Mouse (Mus musculus) heart, postnatal 0 days (tissue): ENCODE measurements around the gene Kazn. TPM values are rescaled to one million over a fixed set of nuclear protein-coding genes. Genes with fewer than 3 reads are reported as not detected.

ENCODE experiments used
- ATAC-seq: fragments of 200-750 bp; cut with Nextera tagmentation; 2 replicates; pipeline ENCODE4 v1.8.0; 2017; ENCODE audit warnings: low read depth, moderate number of reproducible peaks, moderate library complexity; ENCODE audit not compliant: insufficient read depth
- DNase-seq: peaks from one replicate; pipeline ENCODE4 v3.0.0-alpha.2; 2016; ENCODE audit warnings: low spot score
- H3K27ac ChIP-seq: fragments of 300-500 bp; sonication (generic); 2 replicates; pipeline ENCODE4 v1.5.1; 2014; ENCODE audit warnings: low read depth, mild to moderate bottlenecking
- H3K27me3 ChIP-seq: fragments of 300-500 bp; sonication (generic); 2 replicates; pipeline ENCODE4 v1.6.1; 2014; ENCODE audit warnings: low read length, mixed read lengths; ENCODE audit not compliant: control insufficient read depth, insufficient read depth
- H3K36me3 ChIP-seq: fragments of 300-500 bp; sonication (generic); replicated peaks from 2 replicates; pipeline ENCODE4 v1.6.1; 2014; ENCODE audit warnings: low read length, mixed read lengths; ENCODE audit not compliant: control insufficient read depth, insufficient read depth
- H3K4me1 ChIP-seq: fragments of 300-500 bp; sonication (generic); 2 replicates; pipeline ENCODE4 v1.6.1; 2014; ENCODE audit warnings: antibody characterized with exemption; ENCODE audit not compliant: control insufficient read depth, insufficient read depth
- H3K4me2 ChIP-seq: fragments of 300-500 bp; sonication (generic); 2 replicates; pipeline ENCODE4 v1.6.1; 2014; ENCODE audit warnings: low read depth, mild to moderate bottlenecking, low read length, moderate library complexity
- H3K4me3 ChIP-seq: fragments of 300-500 bp; sonication (generic); 2 replicates; pipeline ENCODE4 v1.5.1; 2014; ENCODE audit warnings: low read depth, low read length
- H3K9ac ChIP-seq: fragments of 300-500 bp; sonication (generic); replicated peaks from 2 replicates; pipeline ENCODE4 v1.6.1; 2014; ENCODE audit warnings: low read depth, low read length, mixed read lengths
- H3K9me3 ChIP-seq: fragments of 300-500 bp; sonication (generic); replicated peaks from 2 replicates; pipeline ENCODE4 v1.6.1; 2016; ENCODE audit warnings: low read length; ENCODE audit not compliant: control insufficient read depth
- CTCF ChIP-seq: IDR thresholded peaks from 2 replicates; pipeline ENCODE4 v1.5.1; 2016; ENCODE audit warnings: antibody characterized with exemption, control low read depth, low read depth
- EP300 ChIP-seq: IDR thresholded peaks from 2 replicates; pipeline ENCODE4 v1.6.1; 2016; ENCODE audit warnings: antibody characterized with exemption, low read depth
- WGBS: fragments of 180-500 bp; shearing (Covaris S2); extraction: QIAGEN DNeasy Blood & Tissue Kit; methylation state at CpG from one replicate; pipeline ENCODE4 v1.1.7; 2014; 5-methylcytosine and 5-hydroxymethylcytosine counted together
- polyA plus RNA-seq: library from polyadenylated mRNA; unstranded; fragments of >200 nt; fragmentation: Nextera tagmentation; extraction: Ambion mirVana; gene quantifications from 2 replicates; pipeline ENCODE4 v1.2.1, GENCODE M21; 2015
- total RNA-seq: library from RNA; depleted of rRNA; stranded (reverse); fragments of >200 nt; gene quantifications from 2 replicates; pipeline ENCODE4 v1.2.3, GENCODE M21; 2014; ENCODE audit warnings: low replicate concordance

The Kazn gene
- total and polyA plus RNA-seq, 2 experiments from 2014 or later, result 2.5 to 19.9 TPM

DNA sequence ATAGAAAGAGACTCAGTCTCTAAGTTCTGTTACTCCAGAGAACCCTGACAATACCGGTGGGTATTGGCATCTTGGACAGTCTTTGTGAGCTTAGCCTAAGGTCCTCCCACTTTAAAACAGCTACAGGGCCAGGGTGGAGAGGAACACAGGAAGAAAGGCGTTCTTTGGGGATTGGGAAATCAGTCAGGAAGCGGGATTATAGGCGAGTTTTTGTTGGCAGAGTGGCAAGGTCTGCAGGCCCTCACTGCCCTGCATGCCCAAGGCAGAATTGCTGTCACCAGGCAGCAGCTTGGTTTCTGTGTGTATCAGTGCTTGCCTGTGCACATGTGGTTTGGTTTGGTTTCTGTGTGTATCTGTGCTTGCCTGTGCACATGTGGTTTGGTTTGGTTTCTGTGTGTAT is 22.5 kb upstream of the Kazn start:
- Histone ChIP-seq H3K36me3 (no peaks in the 10 kb centered on the region), H3K4me1 (no peaks in the 10 kb centered on the region), H3K4me2 (no peak overlapping the region), H3K9me3 (no peaks in the 10 kb centered on the region), H3K9ac (no peak overlapping the region), H3K4me3 (no peak overlapping the region), H3K27ac (no peak overlapping the region), H3K27me3 (no peaks in the 10 kb centered on the region)
- ATAC-seq (no peak), DNase-seq (no peak)
- WGBS, result 42% methylated on average over 4 of the region's 4 CpGs
- no peak for TF ChIP-seq CTCF
- TF ChIP-seq EP300, result no peak

GRCm38 (mm10) chr4:142258730-142259129 is 19.5 kb upstream of the Kazn start:
- H3K36me3 ChIP-seq, result no peaks in the 10 kb centered on the region
- no peaks in the 10 kb centered on the region for H3K27me3 ChIP-seq
- no peak for ATAC-seq
- H3K9ac ChIP-seq, result no peak overlapping the region
- no peaks in the 10 kb centered on the region for H3K4me1 ChIP-seq
- no peak for DNase-seq
- 88% methylated on average over 10 of the region's 10 CpGs for WGBS
- no peak overlapping the region for H3K27ac ChIP-seq
- TF ChIP-seq CTCF, result no peak
- TF ChIP-seq EP300, result no peak
- H3K4me2 ChIP-seq, result no peak overlapping the region
- H3K9me3 ChIP-seq, result no peaks in the 10 kb centered on the region
- no peak overlapping the region for H3K4me3 ChIP-seq

GRCm38 (mm10) chr4:142254088-142254487 is 14.9 kb upstream of the Kazn start:
- no peak overlapping the region for H3K27ac ChIP-seq
- H3K36me3 ChIP-seq, result no peaks in the 10 kb centered on the region
- H3K9me3 ChIP-seq, result no peaks in the 10 kb centered on the region
- H3K4me2 ChIP-seq, result no peak overlapping the region
- WGBS, result 68% methylated on average over 6 of the region's 6 CpGs
- no peaks in the 10 kb centered on the region for H3K4me1 ChIP-seq
- DNase-seq (no peak), ATAC-seq (no peak)
- H3K27me3 ChIP-seq, result no peaks in the 10 kb centered on the region
- TF ChIP-seq EP300 (no peak), CTCF (peak; percentile 44; the same call in 1 of the 2 replicates)
- H3K4me3 ChIP-seq, result no peak overlapping the region
- H3K9ac ChIP-seq, result no peak overlapping the region

DNA sequence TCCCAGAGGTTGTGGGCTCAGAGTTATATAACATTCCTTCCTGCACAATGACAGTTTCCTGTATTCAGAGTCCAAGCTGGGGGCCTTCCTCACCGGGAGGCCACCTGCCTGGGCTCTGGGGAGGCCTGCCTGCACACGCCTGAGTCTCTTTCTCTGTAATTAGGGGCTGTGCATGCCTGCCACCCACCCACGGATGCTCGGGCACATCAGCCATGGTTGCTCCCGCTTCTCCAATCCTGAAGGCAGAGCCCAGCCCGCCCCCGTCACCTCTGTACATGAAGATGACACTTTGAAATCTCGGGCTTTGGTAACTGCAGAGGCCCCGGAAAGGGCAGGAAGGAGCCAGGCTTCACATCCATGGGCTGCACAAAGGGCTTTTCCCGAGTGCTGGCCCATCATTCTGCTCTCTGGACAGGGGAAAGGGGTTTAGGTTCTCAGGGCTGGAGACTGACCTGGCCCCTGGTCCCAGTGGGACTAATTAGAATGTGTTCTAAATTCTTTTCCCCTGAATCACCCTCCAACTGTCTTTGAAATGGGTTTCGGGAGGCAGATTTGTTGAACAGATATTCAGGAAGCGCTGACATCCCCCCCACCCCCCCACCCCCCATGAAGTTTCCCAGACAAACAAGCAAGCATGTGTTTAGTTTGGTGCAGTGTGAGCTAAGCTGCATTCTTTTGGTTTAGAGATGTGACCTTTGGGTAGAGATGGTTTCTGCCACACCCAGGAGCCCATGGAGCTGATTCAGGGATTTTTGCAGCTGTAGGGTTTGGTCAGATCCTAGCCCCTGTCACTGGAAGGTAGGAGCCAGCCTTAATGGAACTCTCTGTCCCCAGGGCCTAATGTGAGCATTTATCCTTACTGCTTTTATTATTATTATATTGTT is 12.5 kb upstream of the Kazn start:
- H3K9me3 ChIP-seq, result no peaks in the 10 kb centered on the region
- TF ChIP-seq EP300 (no peak), CTCF (no peak)
- no peak overlapping the region for H3K4me2 ChIP-seq
- H3K4me1 ChIP-seq, result no peaks in the 10 kb centered on the region
- DNase-seq, result no peak
- WGBS, result 48% methylated on average over 12 of the region's 12 CpGs
- no peaks in the 10 kb centered on the region for H3K27me3 ChIP-seq
- H3K4me3 ChIP-seq, result no peak overlapping the region
- no peak overlapping the region for H3K9ac ChIP-seq
- no peak for ATAC-seq
- H3K36me3 ChIP-seq, result no peaks in the 10 kb centered on the region
- H3K27ac ChIP-seq, result no peak overlapping the region

- 88% methylated on average over 8 of the region's 8 CpGs for WGBS
- no peak overlapping the region for H3K9ac ChIP-seq
- no peak overlapping the region for H3K27ac ChIP-seq
- no peaks in the 10 kb centered on the region for H3K9me3 ChIP-seq
- H3K4me3 ChIP-seq, result no peak overlapping the region
- H3K36me3 ChIP-seq, result no peaks in the 10 kb centered on the region
- DNase-seq, result no peak
- TF ChIP-seq EP300 (no peak), CTCF (no peak)
- no peaks in the 10 kb centered on the region for H3K4me1 ChIP-seq
- H3K4me2 ChIP-seq, result no peak overlapping the region
- H3K27me3 ChIP-seq, result no peaks in the 10 kb centered on the region
- ATAC-seq, result no peak
These were observed 10.9 kb upstream of the Kazn start for GRCm38 (mm10) chr4:142250054-142250453.

DNA sequence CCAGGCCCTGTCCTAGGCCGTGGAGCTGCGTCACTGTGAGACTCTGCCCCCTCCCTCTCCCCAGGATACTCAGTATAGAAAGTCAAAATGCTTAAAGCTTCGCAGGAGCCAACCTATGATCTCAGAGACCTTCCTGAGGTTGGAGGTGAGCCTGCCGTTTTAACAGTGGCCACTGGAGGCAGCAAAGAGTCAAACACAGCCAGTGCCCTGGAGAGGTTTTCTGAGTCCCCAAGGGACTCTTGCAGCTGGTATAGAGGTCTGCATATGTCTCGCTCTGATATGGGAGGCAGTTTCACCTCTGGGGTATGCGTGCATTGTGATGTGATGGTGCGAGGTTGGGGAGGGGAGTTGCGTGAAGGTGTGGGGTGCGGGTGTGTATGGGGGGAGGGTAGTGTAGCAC is 10.2 kb upstream of the Kazn start:
- Histone ChIP-seq H3K9me3 (no peaks in the 10 kb centered on the region), H3K27ac (no peak overlapping the region), H3K4me1 (no peaks in the 10 kb centered on the region), H3K27me3 (no peaks in the 10 kb centered on the region), H3K9ac (no peak overlapping the region), H3K4me3 (no peak overlapping the region), H3K4me2 (no peak overlapping the region), H3K36me3 (no peaks in the 10 kb centered on the region)
- ATAC-seq, result peak; percentile 30; the same call in 1 of the 2 replicates
- peak; percentile 68 for DNase-seq
- WGBS, result 24% methylated on average over 9 of the region's 9 CpGs
- TF ChIP-seq EP300, result no peak
- peak; percentile 81 for TF ChIP-seq CTCF
